Mouse (Mus musculus) bone marrow, adult 2 months (tissue): ENCODE data around the gene Wdr18. TPM values are rescaled to one million over a fixed set of nuclear protein-coding genes. Genes with fewer than 3 reads are reported as not detected.

Experiments
- H3K27ac ChIP-seq: fragments of 200-500 bp; 2 replicates; pipeline ENCODE4 v1.5.1; 2012; ENCODE audit warnings: low read depth, mild to moderate bottlenecking, control low read depth, inconsistent platforms, low read length; ENCODE audit not compliant: control insufficient read depth, poor library complexity, insufficient read depth
- H3K4me1 ChIP-seq: fragments of 200-500 bp; 2 replicates; pipeline ENCODE4 v1.6.1; 2011; ENCODE audit warnings: low read length; ENCODE audit not compliant: control insufficient read depth, insufficient read depth
- H3K4me3 ChIP-seq: fragments of 200-500 bp; replicated peaks from 2 replicates; pipeline ENCODE3; 2011; ENCODE audit warnings: mild to moderate bottlenecking, low read depth, low read length, control low read depth; ENCODE audit not compliant: control insufficient read depth
- CTCF ChIP-seq: fragments of 200-500 bp; IDR thresholded peaks from 2 replicates; pipeline ENCODE4 v1.5.1; 2011; ENCODE audit warnings: low read length, control low read depth; ENCODE audit not compliant: control insufficient read depth, insufficient read depth
- POLR2A ChIP-seq: fragments of 200-500 bp; IDR thresholded peaks from 2 replicates; pipeline ENCODE4 v1.6.1; 2011; ENCODE audit warnings: low read depth, mild to moderate bottlenecking, control low read depth, low read length, borderline replicate concordance; ENCODE audit not compliant: control insufficient read depth
- WGBS: fragments of 180-500 bp; shearing (Covaris S2); methylation state at CpG from one replicate; pipeline ENCODE4 v1.1.7; 2018; 5-methylcytosine and 5-hydroxymethylcytosine counted together
- polyA plus RNA-seq: library from polyadenylated mRNA; stranded (reverse); fragments of >200 nt; gene quantifications from 2 replicates; pipeline ENCODE4 v1.2.4, GENCODE M21; 2011; ENCODE audit warnings: low replicate concordance; ENCODE audit not compliant: missing spikeins, insufficient read depth, insufficient read length

The Wdr18 gene
- polyA plus RNA-seq, 1 experiment, result 43.3 TPM

- 83% methylated on average over 5 of the region's 5 CpGs for WGBS
- H3K4me1 ChIP-seq, result no peaks in the 10 kb centered on the region
- H3K27ac ChIP-seq, result no peak overlapping the region
- TF ChIP-seq CTCF, result no peak
- no peak for TF ChIP-seq POLR2A
- no peak overlapping the region for H3K4me3 ChIP-seq
Measured at GRCm38 (mm10) chr10:79966886-79967400, 7.0 kb downstream of the Wdr18 start.

GRCm38 (mm10) chr10:79968181-79968580 is 8.2 kb downstream of the Wdr18 start:
- TF ChIP-seq POLR2A (no peak), CTCF (no peak)
- H3K4me3 ChIP-seq, result no peak overlapping the region
- WGBS, result 91% methylated on average over 1 of the region's 1 CpGs
- no peaks in the 10 kb centered on the region for H3K4me1 ChIP-seq
- no peak overlapping the region for H3K27ac ChIP-seq

GRCm38 (mm10) chr10:79969124-79969568 is 9.2 kb downstream of the Wdr18 start:
- Histone ChIP-seq H3K4me1 (no peaks in the 10 kb centered on the region), H3K4me3 (no peak overlapping the region), H3K27ac (no peak overlapping the region)
- WGBS, result 67% methylated on average over 3 of the region's 3 CpGs
- TF ChIP-seq CTCF, result no peak
- no peak for TF ChIP-seq POLR2A

GRCm38 (mm10) chr10:79970415-79971182 is 10.6 kb downstream of the Wdr18 start, which contains the start of gene Grin3b:
Grin3b (plus strand) TSS chr10:79970715.
- 5% methylated on average over 47 of the region's 47 CpGs for WGBS
- H3K4me3 ChIP-seq, result no peak within 1 kb of the TSS
- TF ChIP-seq POLR2A (no peak), CTCF (no peak)
- no peaks in the 10 kb centered on the region for H3K4me1 ChIP-seq
- no peak within 1 kb of the TSS for H3K27ac ChIP-seq

- no peak overlapping the region for H3K27ac ChIP-seq
- TF ChIP-seq CTCF, result no peak
- TF ChIP-seq POLR2A, result no peak
- 9% methylated on average over 21 of the region's 21 CpGs for WGBS
- no peaks in the 10 kb centered on the region for H3K4me1 ChIP-seq
- no peak overlapping the region for H3K4me3 ChIP-seq
Measured at GRCm38 (mm10) chr10:79971183-79971497, 11.2 kb downstream of the Wdr18 start.

- WGBS, result 68% methylated on average over 14 of the region's 14 CpGs
- no peak overlapping the region for H3K4me3 ChIP-seq
- no peaks in the 10 kb centered on the region for H3K4me1 ChIP-seq
- no peak; the same call in 1 of the 2 replicates for TF ChIP-seq POLR2A
- TF ChIP-seq CTCF, result no peak
- no peak overlapping the region for H3K27ac ChIP-seq
Measured at GRCm38 (mm10) chr10:79972831-79973230, 12.9 kb downstream of the Wdr18 start.

GRCm38 (mm10) chr10:79974087-79974486 is 14.1 kb downstream of the Wdr18 start:
- H3K4me1 ChIP-seq, result no peaks in the 10 kb centered on the region
- TF ChIP-seq CTCF, result no peak
- TF ChIP-seq POLR2A, result no peak
- no peak overlapping the region for H3K4me3 ChIP-seq
- H3K27ac ChIP-seq, result no peak overlapping the region
- WGBS, result 92% methylated on average over 21 of the region's 21 CpGs

GRCm38 (mm10) chr10:79974668-79975067 is 14.7 kb downstream of the Wdr18 start:
- Histone ChIP-seq H3K27ac (no peak overlapping the region), H3K4me3 (no peak overlapping the region), H3K4me1 (no peaks in the 10 kb centered on the region)
- no peak for TF ChIP-seq POLR2A
- TF ChIP-seq CTCF, result no peak
- 69% methylated on average over 8 of the region's 8 CpGs for WGBS

- H3K27ac ChIP-seq, result no peak overlapping the region
- H3K4me1 ChIP-seq, result no peaks in the 10 kb centered on the region
- no peak for TF ChIP-seq POLR2A
- TF ChIP-seq CTCF, result no peak
- H3K4me3 ChIP-seq, result no peak overlapping the region
- 94% methylated on average over 28 of the region's 28 CpGs for WGBS
Measured at GRCm38 (mm10) chr10:79976071-79976721, 16.2 kb downstream of the Wdr18 start.
